Mouse (Mus musculus) 416B (cell line): Measurements from ENCODE around the gene Clcf1.
A peak's percentile ranks its signal among the peaks of the same experiment; 100 is the strongest.

Experiments
- DNase-seq: peaks from one replicate; pipeline ENCODE4 v3.0.0; 2011; ENCODE audit warnings: low read depth

Clcf1 gene

GRCm38 (mm10) chr19:4193129-4193528 lies 20.9 kb upstream of the Clcf1 start:
- no peak for DNase-seq

GRCm38 (mm10) chr19:4194021-4194724 lies 19.9 kb upstream of the Clcf1 start:
- peak; percentile 89 for DNase-seq

GRCm38 (mm10) chr19:4194776-4195650 lies 19.0 kb upstream of the Clcf1 start:
- DNase-seq, result no peak

- no peak for DNase-seq
Measured at GRCm38 (mm10) chr19:4196048-4196447, 18.0 kb upstream of the Clcf1 start.

- DNase-seq, result no peak
Measured at GRCm38 (mm10) chr19:4196548-4196947, 17.5 kb upstream of the Clcf1 start.

- DNase-seq, result no peak
Measured at GRCm38 (mm10) chr19:4197180-4197579, 16.9 kb upstream of the Clcf1 start.

GRCm38 (mm10) chr19:4201291-4201909 lies 12.6 kb upstream of the Clcf1 start, which contains the start of gene Rad9a:
Gene Rad9a (minus strand): TSS chr19:4201662.
- DNase-seq, result peak; percentile 100

- DNase-seq, result no peak
Measured at GRCm38 (mm10) chr19:4202149-4202548, 11.9 kb upstream of the Clcf1 start.

- DNase-seq, result peak; percentile 76
Measured at GRCm38 (mm10) chr19:4203148-4203547, 10.9 kb upstream of the Clcf1 start.

- DNase-seq, result no peak
Measured at GRCm38 (mm10) chr19:4203604-4204326, 10.3 kb upstream of the Clcf1 start.

GRCm38 (mm10) chr19:4204889-4205288 lies 9.1 kb upstream of the Clcf1 start:
- DNase-seq, result no peak

- peak; percentile 79 for DNase-seq
Measured at GRCm38 (mm10) chr19:4206971-4207370, 7.1 kb upstream of the Clcf1 start.

GRCm38 (mm10) chr19:4208563-4208962 lies 5.5 kb upstream of the Clcf1 start:
- DNase-seq, result no peak

GRCm38 (mm10) chr19:4211891-4212588 lies 2.0 kb upstream of the Clcf1 start:
- DNase-seq, result no peak

GRCm38 (mm10) chr19:4213524-4213974 lies 489 bp upstream of the Clcf1 start:
- peak; percentile 89 for DNase-seq

- DNase-seq, result no peak
Measured at GRCm38 (mm10) chr19:4214771-4215450, 873 bp downstream of the Clcf1 start.

- no peak for DNase-seq
Measured at GRCm38 (mm10) chr19:4215451-4215840, 1.4 kb downstream of the Clcf1 start.

GRCm38 (mm10) chr19:4216041-4216685 lies 2.1 kb downstream of the Clcf1 start:
- DNase-seq, result peak; percentile 40

- no peak for DNase-seq
Measured at GRCm38 (mm10) chr19:4217140-4217539, 3.1 kb downstream of the Clcf1 start.

GRCm38 (mm10) chr19:4217855-4218254 lies 3.8 kb downstream of the Clcf1 start:
- DNase-seq, result no peak
